Mouse (Mus musculus) kidney, embryonic 14.5 days (tissue): Measurements from ENCODE around the gene Dnah10. TPM values are rescaled to one million over a fixed set of nuclear protein-coding genes. Genes with fewer than 3 reads are reported as not detected.

Source experiments
- ATAC-seq: fragments of 200-750 bp; cut with Nextera tagmentation; 2 replicates; pipeline ENCODE4 v1.8.0; 2017; ENCODE audit warnings: moderate number of reproducible peaks, mild to moderate bottlenecking, moderate TSS enrichment, moderate library complexity; ENCODE audit not compliant: low FRiP score, low TSS enrichment
- H3K27ac ChIP-seq: fragments of 300-500 bp; sonication (generic); 2 replicates; pipeline ENCODE4 v1.5.1; 2014; ENCODE audit warnings: low read depth, mild to moderate bottlenecking, low read length, moderate library complexity, mixed read lengths
- H3K27me3 ChIP-seq: fragments of 300-500 bp; sonication (generic); 2 replicates; pipeline ENCODE4 v1.6.1; 2014; ENCODE audit warnings: mild to moderate bottlenecking, low read length; ENCODE audit not compliant: control insufficient read depth, insufficient read depth
- H3K36me3 ChIP-seq: fragments of 300-500 bp; sonication (generic); 2 replicates; pipeline ENCODE4 v1.6.1; 2014; ENCODE audit warnings: low read length, mixed read lengths; ENCODE audit not compliant: control insufficient read depth, insufficient read depth
- H3K4me1 ChIP-seq: fragments of 300-500 bp; sonication (generic); 2 replicates; pipeline ENCODE4 v1.6.1; 2014; ENCODE audit warnings: low read length, mixed read lengths; ENCODE audit not compliant: control insufficient read depth, insufficient read depth
- H3K4me2 ChIP-seq: fragments of 300-500 bp; sonication (generic); replicated peaks from 2 replicates; pipeline ENCODE4 v1.6.1; 2014; ENCODE audit warnings: low read depth, mild to moderate bottlenecking, low read length
- H3K4me3 ChIP-seq: fragments of 300-500 bp; sonication (generic); 2 replicates; pipeline ENCODE4 v1.5.1; 2014; ENCODE audit warnings: mild to moderate bottlenecking, low read length
- H3K9ac ChIP-seq: fragments of 300-500 bp; sonication (generic); 2 replicates; pipeline ENCODE4 v1.6.1; 2014; ENCODE audit warnings: low read depth, mild to moderate bottlenecking, low read length, moderate library complexity
- H3K9me3 ChIP-seq: fragments of 300-500 bp; sonication (generic); 2 replicates; pipeline ENCODE4 v1.6.1; 2016; ENCODE audit warnings: low read length; ENCODE audit not compliant: control insufficient read depth
- WGBS: fragments of 180-500 bp; shearing (Covaris S2); extraction: QIAGEN DNeasy Blood & Tissue Kit; methylation state at CpG from one replicate; pipeline ENCODE4 v1.1.7; 2014; 5-methylcytosine and 5-hydroxymethylcytosine counted together
- polyA plus RNA-seq: library from polyadenylated mRNA; unstranded; fragments of >200 nt; fragmentation: Nextera tagmentation; extraction: Ambion mirVana; gene quantifications from 2 replicates; pipeline ENCODE4 v1.2.1, GENCODE M21; 2014

Dnah10 gene
- polyA plus RNA-seq, 1 experiment from 2014 or later: 0.14 TPM

GRCm38 (mm10) chr5:124868981-124869380, 144.1 kb downstream of the Dnah10 start:
- H3K4me1 ChIP-seq: peaks cover 16% of the 10 kb centered on the region
- peaks cover 32% of the 10 kb centered on the region for H3K36me3 ChIP-seq
- no peak overlapping the region for H3K9ac ChIP-seq
- ATAC-seq: no peak
- 47% methylated on average over 4 of the region's 4 CpGs for WGBS
- H3K4me3 ChIP-seq: no peak overlapping the region
- no peaks in the 10 kb centered on the region for H3K9me3 ChIP-seq
- H3K27ac ChIP-seq: no peak overlapping the region
- H3K4me2 ChIP-seq: no peak overlapping the region
- H3K27me3 ChIP-seq: no peaks in the 10 kb centered on the region

GRCm38 (mm10) chr5:124872033-124872432, 147.1 kb downstream of the Dnah10 start:
- H3K4me3 ChIP-seq: no peak overlapping the region
- H3K4me1 ChIP-seq: peaks cover 12% of the 10 kb centered on the region; the same call in 1 of the 2 replicates

GRCm38 (mm10) chr5:124873096-124873495, 148.2 kb downstream of the Dnah10 start:
- Histone ChIP-seq H3K27me3 (no peaks in the 10 kb centered on the region), H3K4me3 (no peak overlapping the region), H3K4me1 (peaks cover 12% of the 10 kb centered on the region; the same call in 1 of the 2 replicates), H3K36me3 (peaks cover 32% of the 10 kb centered on the region), H3K27ac (no peak overlapping the region), H3K9me3 (no peaks in the 10 kb centered on the region), H3K9ac (no peak overlapping the region), H3K4me2 (no peak overlapping the region)
- WGBS: 83% methylated on average over 3 of the region's 3 CpGs
- no peak for ATAC-seq

More at GRCm38 (mm10) chr5:124872033-124872432, 147.1 kb downstream of the Dnah10 start:
- Histone ChIP-seq H3K4me2 (no peak overlapping the region), H3K36me3 (peaks cover 37% of the 10 kb centered on the region), H3K27ac (no peak overlapping the region), H3K9me3 (no peaks in the 10 kb centered on the region), H3K9ac (no peak overlapping the region), H3K27me3 (no peaks in the 10 kb centered on the region)
- ATAC-seq: no peak
- WGBS: 78% methylated on average over 2 of the region's 2 CpGs

GRCm38 (mm10) chr5:124873890-124874601, 149.2 kb downstream of the Dnah10 start:
- H3K4me3 ChIP-seq: no peak overlapping the region
- H3K4me2 ChIP-seq: no peak overlapping the region
- H3K4me1 ChIP-seq: peaks cover 12% of the 10 kb centered on the region; the same call in 1 of the 2 replicates
- H3K9ac ChIP-seq: no peak overlapping the region
- H3K9me3 ChIP-seq: no peaks in the 10 kb centered on the region
- H3K36me3 ChIP-seq: peaks cover 32% of the 10 kb centered on the region
- 86% methylated on average over 6 of the region's 6 CpGs for WGBS
- no peak for ATAC-seq
- H3K27me3 ChIP-seq: no peaks in the 10 kb centered on the region
- H3K27ac ChIP-seq: no peak overlapping the region

- WGBS: 85% methylated on average over 4 of the region's 4 CpGs
Observed at GRCm38 (mm10) chr5:124879251-124879650, 154.4 kb downstream of the Dnah10 start.

GRCm38 (mm10) chr5:124879801-124880200, 154.9 kb downstream of the Dnah10 start:
- no peaks in the 10 kb centered on the region for H3K27me3 ChIP-seq
- H3K9ac ChIP-seq: no peak overlapping the region
- H3K27ac ChIP-seq: no peak overlapping the region
- 82% methylated on average over 6 of the region's 6 CpGs for WGBS
- no peaks in the 10 kb centered on the region for H3K9me3 ChIP-seq
- no peak overlapping the region for H3K4me2 ChIP-seq
- H3K4me3 ChIP-seq: no peak overlapping the region
- ATAC-seq: no peak
- H3K36me3 ChIP-seq: peaks cover 51% of the 10 kb centered on the region
- H3K4me1 ChIP-seq: no peaks in the 10 kb centered on the region

More at GRCm38 (mm10) chr5:124879251-124879650, 154.4 kb downstream of the Dnah10 start:
- no peaks in the 10 kb centered on the region for H3K4me1 ChIP-seq
- H3K4me3 ChIP-seq: no peak overlapping the region
- H3K9ac ChIP-seq: no peak overlapping the region
- H3K4me2 ChIP-seq: no peak overlapping the region
- H3K27me3 ChIP-seq: no peaks in the 10 kb centered on the region
- H3K9me3 ChIP-seq: no peaks in the 10 kb centered on the region
- H3K36me3 ChIP-seq: peaks cover 51% of the 10 kb centered on the region
- no peak for ATAC-seq
- no peak overlapping the region for H3K27ac ChIP-seq

GRCm38 (mm10) chr5:124883877-124884276, 159.0 kb downstream of the Dnah10 start:
- H3K4me3 ChIP-seq: no peak overlapping the region
- no peak overlapping the region for H3K9ac ChIP-seq
- peaks cover 77% of the 10 kb centered on the region for H3K36me3 ChIP-seq
- no peaks in the 10 kb centered on the region for H3K4me1 ChIP-seq
- H3K27ac ChIP-seq: no peak overlapping the region
- H3K4me2 ChIP-seq: no peak overlapping the region
- ATAC-seq: no peak
- WGBS: 87% methylated on average over 6 of the region's 6 CpGs
- H3K9me3 ChIP-seq: no peaks in the 10 kb centered on the region
- no peaks in the 10 kb centered on the region for H3K27me3 ChIP-seq

Other genes starting within 250 kb of the Dnah10 start
- 29.4 and 31.7 TPM in 2 replicates for gene Rilpl2, start 246.7 kb upstream of the Dnah10 start, polyA plus RNA-seq
- gene Snrnp35, start 242.0 kb upstream of the Dnah10 start, polyA plus RNA-seq: 12.8 and 23.8 TPM in 2 replicates
- gene Rilpl1, start 193.7 kb upstream of the Dnah10 start, polyA plus RNA-seq: 21.9 and 26.1 TPM in 2 replicates
- gene Tmed2, start 184.4 kb upstream of the Dnah10 start, polyA plus RNA-seq: 457 and 564 TPM in 2 replicates
- 14.0 and 17.3 TPM in 2 replicates for gene Ddx55, start 172.2 kb upstream of the Dnah10 start, polyA plus RNA-seq
- gene Eif2b1, start 146.0 kb upstream of the Dnah10 start, polyA plus RNA-seq: 84.8 and 85.1 TPM in 2 replicates
- 73.7 and 79.8 TPM in 2 replicates for gene Gtf2h3, start 145.9 kb upstream of the Dnah10 start, polyA plus RNA-seq
- 28.4 and 51.6 TPM in 2 replicates for gene Atp6v0a2, start 96.5 kb upstream of the Dnah10 start, polyA plus RNA-seq
- 7.1 and 9.5 TPM in 2 replicates for gene Ccdc92, start 137.3 kb downstream of the Dnah10 start, polyA plus RNA-seq
- gene Zfp664, start 137.6 kb downstream of the Dnah10 start, polyA plus RNA-seq: 108 and 129 TPM in 2 replicates